In genomic region chr17:84196329-84196728, GRCm38 (mm10) we compare ENCODE assay signal across 21 mouse cellular contexts. TPM values are rescaled to one million over a fixed set of nuclear protein-coding genes. Genes with fewer than 3 reads are reported as not detected.
A peak's percentile ranks its signal among the peaks of the same experiment; 100 is the strongest.
DNase-seq lines count a peak whose midpoint lies in the region; ATAC-seq and TF ChIP-seq lines count a peak whose summit lies in the region.
"Had no signal": no experiment of that assay in that cellular context is flagged by ENCODE, and none has a peak within 500 bp of the region (broad histone marks: within the 10 kb centered on the region; RNA-seq: fewer than 3 reads in every experiment).

No protein-coding gene starts in this region.

- H3K27ac ChIP-seq in hindbrain, embryonic 10.5 days, result 0 out of 2 replicates have a peak overlapping the region, but pooled peaks have one; percentile 9
- H3K27ac ChIP-seq in hindbrain, postnatal 0 days, result no peak overlapping the region
- peak overlapping the region; percentile 96 for H3K27ac ChIP-seq in brown adipose tissue, adult 24 weeks (replicated peaks; ENCODE audit: low read depth, low read length)
- H3K27ac ChIP-seq: embryonic facial prominence, embryonic 12.5 days; forebrain, embryonic 13.5 days; heart, adult 2 months; hindbrain, embryonic 15.5 days had no signal

- H3K4me2 ChIP-seq in hindbrain, postnatal 0 days (ENCODE audit: low read depth, low read length), result no peak overlapping the region
- H3K4me2 ChIP-seq: embryonic facial prominence, embryonic 12.5 days; forebrain, embryonic 13.5 days; heart, embryonic 12.5 days; hindbrain, embryonic 15.5 days had no signal

- peaks cover 26% of the 10 kb centered on the region for H3K36me3 ChIP-seq in hindbrain, embryonic 10.5 days
- no peaks in the 10 kb centered on the region for H3K36me3 ChIP-seq in hindbrain, postnatal 0 days (ENCODE audit: insufficient read depth, low read length)

- H3K27me3 ChIP-seq in hindbrain, embryonic 10.5 days (ENCODE audit: insufficient read depth, poor library complexity, severe bottlenecking), result no peaks in the 10 kb centered on the region
- H3K27me3 ChIP-seq in hindbrain, postnatal 0 days (ENCODE audit: insufficient read depth, low read length), result no peaks in the 10 kb centered on the region
- H3K27me3 ChIP-seq: CH12.LX; embryonic facial prominence, embryonic 12.5 days; forebrain, embryonic 13.5 days; heart, embryonic 12.5 days; hindbrain, embryonic 15.5 days had no signal

- peak; percentile 41 for DNase-seq in adrenal gland, postnatal 14 days
- DNase-seq in adrenal gland, adult 2 months, result no peak
- DNase-seq in hindbrain, embryonic 10.5 days (ENCODE audit: low spot score), result no peak
- DNase-seq in hindbrain, postnatal 0 days (ENCODE audit: low spot score), result no peak
- peak; percentile 60 for DNase-seq in 3T3-L1 (ENCODE audit: low read depth, low spot score)
- no peak for DNase-seq in neural tube, embryonic 10.5 days (ENCODE audit: extremely low spot score, low spot score)
- DNase-seq in kidney, postnatal 4 days, result no peak
- DNase-seq: adrenal gland, postnatal 25 days; cerebellum, adult 11 months; cerebellum, adult 9-10 months; cerebellum, postnatal 25 days; forebrain, postnatal 0 days; heart, adult 2 months had no signal

- no peaks in the 10 kb centered on the region for H3K9me3 ChIP-seq in hindbrain, embryonic 10.5 days
- no peaks in the 10 kb centered on the region for H3K9me3 ChIP-seq in hindbrain, postnatal 0 days (ENCODE audit: low read length)
- H3K9me3 ChIP-seq: embryonic facial prominence, embryonic 12.5 days; forebrain, embryonic 13.5 days; heart, embryonic 12.5 days; hindbrain, embryonic 15.5 days had no signal

- H3K4me3 ChIP-seq in hindbrain, embryonic 10.5 days, result no peak overlapping the region
- no peak overlapping the region for H3K4me3 ChIP-seq in hindbrain, postnatal 0 days (ENCODE audit: low read length)
- H3K4me3 ChIP-seq in brown adipose tissue, adult 24 weeks (ENCODE audit: insufficient read depth, low read depth, low read length), result no peak overlapping the region
- H3K4me3 ChIP-seq: embryonic facial prominence, embryonic 12.5 days; forebrain, embryonic 13.5 days; heart, adult 2 months; heart, embryonic 12.5 days; hindbrain, embryonic 15.5 days had no signal

- H3K4me1 ChIP-seq in hindbrain, embryonic 10.5 days (replicated peaks), result peaks cover 30% of the 10 kb centered on the region
- no peaks in the 10 kb centered on the region for H3K4me1 ChIP-seq in hindbrain, postnatal 0 days (ENCODE audit: insufficient read depth, low read length)
- H3K4me1 ChIP-seq in brown adipose tissue, adult 24 weeks (ENCODE audit: control insufficient read depth, insufficient read depth, insufficient read length, low read length), result peaks cover 14% of the 10 kb centered on the region
- H3K4me1 ChIP-seq: forebrain, embryonic 13.5 days; hindbrain, embryonic 15.5 days had no signal

- TF ChIP-seq CTCF in hindbrain, postnatal 0 days (IDR thresholded peaks at IDR 0.05; ENCODE audit: low read depth), result no peak

- no peak for ATAC-seq in hindbrain, postnatal 0 days
- ATAC-seq: forebrain, embryonic 13.5 days; forebrain, postnatal 0 days; inflammation-experienced regulatory T-cells, adult 6 months; intestine, postnatal 0 days had no signal

- no peak overlapping the region for H3K9ac ChIP-seq in hindbrain, postnatal 0 days (replicated peaks; ENCODE audit: low read length)
- H3K9ac ChIP-seq: embryonic facial prominence, embryonic 12.5 days; forebrain, embryonic 13.5 days; forebrain, postnatal 0 days; heart, embryonic 12.5 days; hindbrain, embryonic 15.5 days had no signal

RNA-seq across cellular contexts. Expression of gene Zfp36l2, which starts 8.6 kb away (rescaled TPM):
- 73.8 and 85.4 TPM in 2 replicates for total RNA-seq in adrenal gland, postnatal 14 days (2021)
- total RNA-seq in adrenal gland, adult 2 months (2021), result 10 to 100 TPM; 53.6 to 87.6 TPM
- polyA plus RNA-seq in adrenal gland, adult 2 months (2012; rRNA removed), result 159 and 170 TPM in 2 replicates
- 9.3 and 9.9 TPM in 2 replicates for polyA plus RNA-seq in hindbrain, embryonic 10.5 days (2016; fragmentation: Nextera tagmentation; extraction: Ambion mirVana)
- 13.3 and 16.7 TPM in 2 replicates for total RNA-seq in hindbrain, postnatal 0 days (2014; rRNA removed)
- polyA plus RNA-seq in hindbrain, postnatal 0 days (2015; fragmentation: Nextera tagmentation; extraction: Ambion mirVana), result 5.4 and 5.5 TPM in 2 replicates
- polyA plus RNA-seq in brown adipose tissue, adult 24 weeks (2012; ENCODE audit: insufficient read depth, insufficient read length, missing spikeins), result 90.6 and 103 TPM in 2 replicates

Comparison
In these comparisons a context has a peak if more than half of its experiments do, and no peak if none do; other contexts are left out.
1. DNase-seq: peak in adrenal gland, postnatal 14 days (single experiment) and 3T3-L1 (single experiment); none in adrenal gland, adult 2 months (single experiment), hindbrain, embryonic 10.5 days (single experiment), hindbrain, postnatal 0 days (single experiment), neural tube, embryonic 10.5 days (single experiment) and kidney, postnatal 4 days (0 of 2).